Mouse (Mus musculus) spleen, adult 2 months (tissue): ENCODE data around the gene Fndc1.

Experiments used
- CTCF ChIP-seq: fragments of 200-500 bp; IDR thresholded peaks from 2 replicates; pipeline ENCODE4 v1.5.1; 2011; ENCODE audit warnings: mild to moderate bottlenecking, inconsistent platforms; ENCODE audit not compliant: insufficient read depth, insufficient read length, insufficient replicate concordance; ENCODE audit errors: extremely low read depth
- POLR2A ChIP-seq: fragments of 200-500 bp; IDR thresholded peaks from 2 replicates; pipeline ENCODE4 v1.6.1; 2011; ENCODE audit warnings: low read depth, low read length, inconsistent platforms

GRCm38 (mm10) chr17:7874776-7875531 lies 47.9 kb upstream of the Fndc1 start:
- no peak for TF ChIP-seq CTCF
- TF ChIP-seq POLR2A, result no peak
